Mouse (Mus musculus): ENCODE results near the gene Vta1. TPM values are rescaled to one million over a fixed set of nuclear protein-coding genes. Genes with fewer than 3 reads are reported as not detected.

Gene Vta1
- 10 to 100 TPM; 33.1 to 36.3 TPM for total RNA-seq (2021)
- long read RNA-seq, experiment 1, transcript Vta1-205 (8 exons, 1,974 nt) = major isoform, 31 of 32 reads
- long read RNA-seq, experiment 1, partial matches to known transcripts = 0 of 32 reads
- long read RNA-seq, experiment 1, other reads (novel, unspliced or antisense) = 1 of 32 reads
- long read RNA-seq, experiment 2, transcript Vta1-205 (8 exons, 1,974 nt) = major isoform, 31 of 33 reads
- long read RNA-seq, experiment 2, partial matches to known transcripts = 0 of 33 reads
- long read RNA-seq, experiment 2, other reads (novel, unspliced or antisense) = 1 of 33 reads

DNA sequence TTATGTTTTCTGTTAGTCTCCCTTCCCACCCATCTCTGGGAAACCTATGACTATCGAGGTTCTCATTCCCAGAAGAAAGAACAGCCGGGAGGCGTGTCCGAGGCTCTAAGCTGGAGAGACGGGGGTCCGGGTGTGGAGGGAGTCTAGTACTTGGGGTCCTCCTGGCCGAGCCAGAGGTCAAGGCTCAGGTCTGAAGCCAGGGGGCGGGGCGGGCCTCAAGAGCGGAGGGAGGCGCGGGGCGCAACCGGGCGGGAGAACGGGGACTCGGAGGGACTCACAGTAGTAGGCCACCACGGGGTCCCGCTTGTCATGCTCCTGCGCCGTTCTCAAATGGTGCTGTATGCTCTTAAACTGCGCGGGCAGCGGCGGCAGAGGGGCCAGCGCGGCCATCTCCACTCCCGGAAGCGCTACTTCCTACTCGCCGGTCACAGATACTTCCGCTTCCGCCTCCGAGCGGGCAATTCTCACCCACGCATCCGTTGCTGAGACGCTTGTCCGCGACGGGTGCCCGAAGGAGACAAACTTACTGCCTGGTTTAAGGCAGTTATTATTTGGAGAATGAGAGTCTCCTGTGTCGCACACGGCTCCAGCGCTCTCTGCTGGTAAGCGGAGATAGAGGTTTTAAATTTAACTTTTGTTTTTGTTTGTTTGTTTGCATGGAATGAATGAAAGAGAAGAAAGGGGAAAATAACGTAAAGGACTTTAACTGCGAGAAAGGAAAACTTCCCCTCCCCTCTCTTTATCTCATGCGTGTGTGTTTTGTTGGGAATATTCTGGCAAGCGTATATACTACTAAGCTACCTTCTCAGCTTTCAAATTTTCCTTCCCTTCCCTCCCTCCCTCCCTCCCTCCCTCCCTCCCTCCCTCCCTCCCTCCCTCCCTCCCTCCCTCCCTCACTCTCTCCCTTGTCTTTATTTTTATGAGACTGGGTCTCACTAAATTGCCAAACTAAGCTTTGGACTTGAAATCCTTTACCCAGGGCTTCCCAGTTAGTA, at the start of gene Vta1, which contains the start of gene Nmbr:
TSS of gene Vta1 (minus strand) at position 489 of the 995 bp plus-strand sequence.
TSS of gene Nmbr (plus strand) at position 520 of the 995 bp plus-strand sequence.
- DNase-seq = peak; percentile 96

DNA sequence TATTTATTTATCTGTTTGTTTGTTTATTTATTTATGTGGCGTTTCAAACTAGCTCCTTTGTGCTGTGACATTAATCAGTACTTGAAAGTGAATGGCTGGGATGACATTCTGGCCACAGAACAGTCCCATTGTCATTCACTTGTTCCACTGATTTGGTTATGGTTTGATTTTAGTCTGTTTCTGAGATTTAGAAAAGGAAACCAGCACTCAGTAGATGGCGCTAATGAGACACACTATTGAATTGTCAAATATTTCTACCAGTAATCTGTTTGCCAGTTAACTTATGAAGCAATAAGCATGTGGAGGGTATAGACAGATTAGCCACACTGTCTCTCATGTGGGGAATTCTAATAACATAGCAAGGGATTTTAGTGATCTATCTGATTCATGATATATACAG, 28.9 kb upstream of the Vta1 start:
- peak; percentile 8 for DNase-seq

DNA sequence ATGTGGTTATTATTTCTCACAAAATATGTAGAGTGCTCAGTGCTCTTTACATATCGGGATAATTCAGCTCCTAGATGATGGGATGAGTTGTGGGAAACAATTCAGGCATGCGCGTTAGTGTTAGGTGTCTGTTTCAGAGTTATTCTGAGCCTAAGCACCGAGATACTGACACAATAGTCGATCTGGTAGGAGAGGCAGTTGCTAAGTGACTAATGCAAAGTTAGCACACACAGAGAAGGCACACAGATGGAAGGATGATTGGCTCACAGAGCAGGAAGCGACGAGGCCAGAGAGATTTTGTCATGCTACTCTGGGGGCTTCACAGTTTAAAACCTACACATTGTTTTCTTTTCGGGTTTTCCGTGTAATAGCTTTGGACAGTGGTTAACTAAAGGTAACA, 20.3 kb upstream of the Vta1 start:
- no peak for DNase-seq

DNA sequence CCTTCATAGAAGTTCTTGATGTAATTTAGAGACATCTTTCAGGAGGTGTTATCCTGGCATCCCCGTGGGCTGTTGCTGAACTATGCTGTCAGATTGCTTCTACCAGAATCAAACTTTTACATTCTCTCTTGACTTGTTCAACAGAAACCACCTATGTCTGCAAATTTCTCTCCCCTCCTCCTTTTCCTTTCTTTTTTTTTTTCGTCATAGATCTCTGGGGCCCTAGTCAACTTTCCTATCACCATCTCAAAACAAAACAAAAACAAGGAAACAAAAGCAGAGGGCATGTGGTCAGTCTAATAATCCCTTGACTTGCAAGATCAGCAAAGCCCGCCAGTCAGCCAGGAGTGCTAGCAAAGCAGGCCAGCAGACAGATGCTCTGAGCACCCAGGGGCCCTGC, 12.8 kb upstream of the Vta1 start, which contains the start of gene Gje1:
TSS of gene Gje1 (minus strand) at position 101 of the 400 bp plus-strand sequence.
- no peak for DNase-seq

DNA sequence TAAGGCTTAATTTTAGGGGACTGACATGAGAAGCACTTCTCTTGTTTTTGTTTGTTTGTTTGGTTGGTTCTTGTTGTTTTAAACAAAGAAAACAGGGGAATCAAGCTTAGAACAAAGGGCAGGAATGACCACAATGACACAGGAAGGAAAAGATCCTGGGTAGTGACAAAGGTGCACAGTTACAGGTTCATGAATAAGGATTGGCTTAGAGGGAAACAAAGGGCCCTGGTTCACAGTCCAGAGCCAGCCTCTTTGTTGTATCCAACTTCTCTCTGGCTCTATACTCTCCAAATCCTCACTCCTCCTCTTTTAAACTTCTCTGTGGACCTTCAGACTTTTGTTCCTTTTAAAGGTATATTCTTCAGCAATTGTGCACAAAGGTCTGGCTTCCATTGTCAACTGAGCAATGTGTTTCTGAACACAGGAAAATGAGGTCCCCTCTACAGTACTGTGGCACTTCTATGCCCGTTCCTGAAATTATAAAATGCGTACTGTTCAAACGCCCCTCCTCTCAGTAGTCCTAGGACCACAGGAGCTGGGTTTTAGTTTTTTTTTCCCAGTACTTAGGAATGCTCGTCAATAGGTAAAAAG, 1.4 kb downstream of the Vta1 start:
- no peak for DNase-seq

DNA sequence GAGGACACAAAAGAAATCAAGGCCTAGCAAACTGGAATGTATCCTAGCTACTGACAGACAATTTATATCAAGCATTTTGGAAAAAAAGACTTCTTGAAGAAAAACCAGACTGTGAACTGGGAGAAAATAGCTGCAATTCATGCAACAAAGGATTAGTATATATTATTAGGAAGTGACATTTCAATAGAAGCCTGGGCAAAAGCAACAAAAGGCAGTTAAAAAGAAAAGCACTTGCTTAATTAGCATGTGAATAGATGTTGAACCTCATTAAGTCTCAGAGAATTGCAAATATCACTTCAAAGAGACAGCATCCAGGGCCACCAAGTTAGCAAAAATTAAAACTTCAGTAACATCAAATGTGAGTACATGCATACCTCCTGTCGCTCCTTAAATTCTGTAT, 2.1 kb downstream of the Vta1 start:
- DNase-seq = no peak

DNA sequence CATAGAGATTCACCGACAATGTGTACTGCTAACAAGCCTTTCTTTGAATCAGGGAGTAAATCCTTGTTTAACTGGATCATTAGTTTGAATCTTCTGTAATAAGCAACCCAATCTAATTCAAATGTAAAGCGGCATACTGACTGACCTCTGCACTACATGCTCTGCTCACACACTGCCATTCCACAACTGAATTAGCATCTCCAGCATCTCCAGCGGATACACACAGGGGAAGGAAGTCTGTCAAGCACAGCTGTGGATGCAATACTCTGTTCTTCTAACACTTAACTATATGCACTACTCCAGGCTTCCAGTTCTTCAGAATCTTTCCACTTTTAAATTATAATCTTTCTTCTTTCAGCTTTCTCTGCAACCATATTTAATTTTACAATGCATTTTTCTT, 15.0 kb downstream of the Vta1 start:
- DNase-seq = no peak

DNA sequence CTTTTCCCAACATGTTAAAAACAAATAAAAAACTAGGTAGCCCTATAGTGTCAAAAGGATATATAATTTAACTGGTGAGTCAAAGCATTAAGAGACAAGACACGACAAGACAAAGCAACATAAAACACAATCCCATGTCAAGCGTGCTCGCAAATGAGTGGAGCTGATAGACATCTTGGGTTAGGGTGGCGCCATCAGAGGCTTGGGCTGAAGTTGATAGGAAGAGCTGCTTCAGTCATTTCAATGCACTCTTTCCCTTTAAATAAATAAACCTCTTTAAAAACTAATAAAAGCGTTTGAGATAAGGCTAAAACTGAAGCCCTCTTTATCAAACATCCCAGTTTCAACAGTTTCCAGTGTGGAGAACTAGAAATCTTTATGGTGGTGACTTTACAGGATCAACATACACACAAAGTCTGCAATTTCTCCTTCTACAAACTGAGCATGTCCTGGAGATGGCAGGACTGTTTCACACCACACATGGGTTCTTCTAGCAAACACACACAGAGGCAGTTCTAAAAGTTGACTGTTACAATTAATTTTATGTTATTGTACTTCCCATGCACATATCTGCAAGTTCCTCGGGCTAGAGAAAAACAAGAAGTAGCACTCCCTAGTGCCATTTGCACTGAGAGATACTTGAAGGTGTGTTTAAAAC, 16.4 kb downstream of the Vta1 start:
- no peak for DNase-seq

DNA sequence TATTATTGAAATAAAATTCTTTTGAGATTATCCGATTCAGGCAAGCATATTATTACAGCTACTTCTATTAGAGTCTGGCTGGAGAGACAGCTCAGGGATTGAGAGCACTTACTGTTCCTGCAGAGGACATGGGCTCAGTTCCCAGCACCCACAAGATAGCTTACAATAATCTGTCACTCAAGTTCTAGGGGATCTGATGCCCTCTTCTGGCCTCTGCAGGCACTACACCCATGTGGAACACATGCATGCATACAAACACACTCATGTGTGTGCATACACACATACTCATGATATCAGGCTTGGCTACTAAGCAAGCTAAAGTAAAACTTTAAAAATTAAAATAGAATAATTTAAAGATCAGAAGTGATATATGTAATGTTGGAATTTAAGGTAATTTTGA, 19.7 kb downstream of the Vta1 start:
- DNase-seq = no peak

DNA sequence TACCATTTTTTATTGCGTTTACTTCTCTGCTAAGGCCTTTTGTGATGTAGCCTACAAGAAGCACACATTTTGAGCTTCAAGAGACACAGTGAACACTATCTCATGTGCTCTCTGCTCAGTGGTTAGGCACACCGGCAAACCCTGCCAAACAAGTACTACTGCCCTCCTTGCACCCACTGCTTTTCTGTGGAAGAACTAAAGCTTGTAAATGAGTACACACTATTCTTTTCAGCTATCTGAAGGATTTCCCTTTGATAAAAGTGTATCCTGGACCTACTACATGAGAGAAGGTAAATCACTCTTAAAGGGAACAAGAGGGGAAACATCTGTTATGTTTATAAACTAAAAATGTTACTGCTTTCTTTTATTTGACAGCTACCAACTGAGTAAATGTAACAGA, 39.2 kb downstream of the Vta1 start:
- DNase-seq = no peak

DNA sequence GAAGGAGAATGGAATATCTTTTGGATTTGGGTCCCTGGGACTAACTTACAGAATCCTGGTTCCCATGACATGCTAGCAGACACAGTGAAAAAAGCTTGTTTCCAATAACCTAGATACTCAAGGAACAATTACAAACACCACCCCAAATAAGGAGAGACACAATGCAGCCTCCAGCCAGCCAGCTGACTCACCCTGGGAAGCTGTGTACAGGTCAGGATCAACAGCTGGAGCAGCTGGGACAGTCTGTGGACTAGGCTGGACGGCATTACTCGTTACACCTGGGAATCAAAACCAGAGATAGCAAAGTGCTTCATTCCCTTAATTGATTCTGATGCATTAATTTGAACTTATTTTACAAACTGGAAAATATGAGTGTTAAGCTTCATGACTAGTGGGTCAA, 44.5 kb downstream of the Vta1 start:
- no peak for DNase-seq

DNA sequence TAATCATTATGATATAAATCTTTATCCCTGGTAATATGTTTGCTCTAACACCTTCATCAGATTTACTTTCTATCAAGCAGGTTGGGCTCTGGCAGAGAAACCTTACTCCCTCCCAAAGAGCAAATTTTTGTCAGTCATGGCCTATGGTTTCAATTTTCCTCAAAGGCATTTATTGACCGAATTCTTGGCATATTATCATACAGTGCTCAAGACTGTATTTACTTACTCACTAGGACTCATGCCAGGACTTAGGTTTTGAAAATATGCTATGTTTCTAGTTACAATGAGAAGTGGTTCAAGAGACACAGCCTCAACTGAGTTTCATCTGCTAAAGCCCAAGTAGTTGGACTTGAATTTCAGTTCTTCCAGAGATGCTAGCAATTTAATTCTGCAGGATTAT, 65.7 kb downstream of the Vta1 start:
- no peak for DNase-seq

DNA sequence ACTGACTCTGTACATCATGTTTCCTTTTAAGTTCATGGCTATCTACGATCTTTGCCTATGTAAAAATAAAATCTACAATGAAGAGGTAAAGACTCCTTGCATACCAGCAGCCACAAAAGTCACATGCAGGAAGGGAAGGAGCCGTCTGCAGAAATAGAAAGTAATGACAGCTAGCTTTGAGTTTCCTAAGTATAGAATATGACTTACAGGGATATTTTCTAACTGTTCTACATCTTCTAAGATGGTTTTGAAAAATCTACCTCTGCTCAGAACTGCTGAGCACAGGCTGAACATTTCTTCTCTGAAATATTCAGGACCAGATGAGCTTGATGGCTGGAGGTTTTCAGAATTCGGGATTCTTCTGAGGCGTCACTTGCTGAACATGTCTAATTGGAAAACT, 66.3 kb downstream of the Vta1 start:
- no peak for DNase-seq

DNA sequence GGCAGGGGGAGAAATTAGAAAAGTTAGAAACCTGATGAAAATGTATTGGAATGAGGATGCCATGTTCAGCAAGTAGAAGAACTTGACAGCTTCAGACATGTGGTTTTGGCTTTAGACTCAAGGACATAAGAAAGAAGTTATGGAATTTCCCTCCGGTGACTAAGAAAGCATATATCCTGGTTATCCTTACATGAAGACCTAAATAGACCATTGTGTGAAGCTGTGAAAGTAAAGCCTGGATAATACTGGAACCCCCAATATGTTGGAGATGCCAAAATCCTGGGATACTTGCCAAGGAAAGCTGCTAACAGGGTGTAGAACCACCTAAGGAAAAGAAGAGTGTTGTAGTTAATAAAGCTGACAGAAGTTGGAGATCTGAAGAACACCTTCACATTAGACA, 79.7 kb downstream of the Vta1 start:
- no peak for DNase-seq

DNA sequence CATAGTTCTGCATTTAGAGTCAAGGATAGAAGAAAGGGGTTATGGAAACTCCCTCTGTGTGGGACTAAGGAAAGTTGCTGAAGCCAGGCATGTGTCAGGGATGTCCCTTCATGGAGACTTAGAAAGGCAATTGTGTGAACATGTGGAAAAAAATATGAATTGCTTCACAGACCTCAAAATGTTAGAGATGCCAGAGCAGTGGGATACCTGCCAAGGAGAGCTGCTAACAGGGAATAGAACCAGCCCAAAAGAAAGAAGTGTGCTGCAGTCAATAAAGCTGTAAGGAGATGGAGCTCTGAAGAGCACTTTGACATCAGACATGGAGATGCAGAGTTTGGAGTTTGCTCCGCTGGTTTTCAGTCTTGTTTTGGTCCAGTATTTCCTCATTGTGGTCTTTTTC, 86.2 kb downstream of the Vta1 start:
- DNase-seq = no peak

DNA sequence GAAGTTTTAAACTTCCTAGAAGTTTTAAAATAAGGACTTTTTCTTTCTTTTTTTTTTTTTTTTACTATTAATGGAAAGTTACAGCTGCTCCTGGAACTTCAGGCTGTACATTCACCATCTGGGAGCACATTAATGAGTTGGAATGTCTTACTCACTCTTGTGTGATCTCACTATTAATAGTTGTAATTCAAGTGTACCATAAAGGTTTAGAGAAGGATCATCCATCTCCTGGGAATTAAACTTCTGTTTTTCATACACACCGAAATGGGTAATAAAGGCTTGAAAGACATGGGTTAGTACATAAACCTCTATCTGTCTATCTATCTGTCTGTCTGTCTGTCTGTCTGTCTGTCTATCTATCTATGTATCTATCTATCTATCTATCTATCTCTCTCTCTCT, 87.1 kb downstream of the Vta1 start:
- no peak for DNase-seq

DNA sequence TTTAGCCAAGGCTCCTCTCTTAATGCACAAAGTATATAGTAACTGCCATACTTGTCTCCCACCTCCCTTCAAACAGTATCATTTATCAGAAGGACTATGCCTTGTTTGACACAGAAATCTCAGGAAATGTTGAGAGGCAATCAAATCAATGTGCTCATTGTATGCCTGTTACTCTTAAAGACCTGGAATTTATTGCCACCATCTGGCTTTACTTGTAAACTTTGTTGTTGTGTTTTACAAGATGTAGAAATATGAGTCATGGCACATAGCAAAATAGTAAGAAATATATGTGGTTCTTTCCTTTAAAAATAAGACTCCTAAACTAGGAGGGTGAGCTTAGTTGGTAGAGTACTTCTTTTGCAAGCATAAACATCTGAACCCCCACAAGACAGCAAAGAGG, 89.9 kb downstream of the Vta1 start:
- no peak for DNase-seq

DNA sequence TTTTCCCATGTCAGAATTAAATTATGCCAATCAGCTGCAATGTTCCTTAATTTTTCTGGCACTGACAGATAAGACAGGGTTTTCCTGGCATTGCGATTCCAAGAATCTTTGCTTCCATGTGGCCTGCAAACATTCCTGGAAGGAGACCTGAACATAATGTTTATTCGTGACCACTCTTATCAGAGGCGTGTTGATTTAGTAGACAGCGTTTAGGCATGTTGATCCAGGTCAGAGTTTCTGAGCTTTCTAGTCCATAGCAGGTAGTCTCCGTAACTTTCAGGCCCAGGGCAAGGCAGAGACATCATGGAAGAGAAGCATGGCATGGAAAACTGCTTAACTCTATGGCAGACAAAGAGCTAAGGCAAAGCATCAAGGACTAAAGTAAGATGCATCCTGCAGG, 97.8 kb downstream of the Vta1 start:
- DNase-seq = no peak

All from gastrocnemius, postnatal 10 days (tissue).